Mouse (Mus musculus) heart, postnatal 36 days (tissue): ENCODE results near the gene Slc38a6. TPM values are rescaled to one million over a fixed set of nuclear protein-coding genes. Genes with fewer than 3 reads are reported as not detected.

Experiments
- DNase-seq, 2 experiments: peaks; one replicate each; pipeline ENCODE4 v3.0.0; 2021 to 2022
- intact Hi-C: fragments of 180-260 bp; cut with DNase I; formaldehyde crosslinking; loops from one replicate; pipeline ENCODE4 v1.15.1; 2025
- total RNA-seq, 2 experiments: library from RNA; stranded (reverse); gene quantifications; 2 replicates each; pipeline ENCODE4 v1.2.3; 2021

The Slc38a6 gene
- total RNA-seq, 2 experiments from 2014 or later: 3.2 to 4.5 TPM

- DNase-seq: peak; percentile 44 to 47
- intact Hi-C loops: no loop called here
Measured at GRCm38 (mm10) chr12:73353362-73353761, 66.8 kb downstream of the Slc38a6 start.

DNA sequence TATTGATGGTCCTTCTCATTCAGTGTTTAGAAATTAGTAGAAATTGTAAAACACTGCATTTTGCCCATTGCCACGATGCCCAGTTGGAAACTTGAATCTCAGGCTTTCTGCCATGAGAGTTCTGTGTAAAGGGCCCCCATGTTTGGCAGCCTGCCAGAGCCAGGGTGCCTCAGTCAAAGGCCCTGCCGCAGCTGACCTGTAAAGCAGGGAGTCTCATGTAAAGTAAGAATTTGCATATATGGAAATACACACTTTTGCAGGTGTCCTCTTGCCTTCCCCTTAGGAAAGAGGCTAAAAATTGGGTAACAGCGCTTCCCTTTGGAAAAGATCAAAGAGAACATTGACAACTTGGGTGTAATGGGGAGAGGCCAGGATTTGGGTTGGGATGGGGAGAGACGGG is 67.9 kb downstream of the Slc38a6 start:
- intact Hi-C loops: no loop called here
- no peak for DNase-seq

DNA sequence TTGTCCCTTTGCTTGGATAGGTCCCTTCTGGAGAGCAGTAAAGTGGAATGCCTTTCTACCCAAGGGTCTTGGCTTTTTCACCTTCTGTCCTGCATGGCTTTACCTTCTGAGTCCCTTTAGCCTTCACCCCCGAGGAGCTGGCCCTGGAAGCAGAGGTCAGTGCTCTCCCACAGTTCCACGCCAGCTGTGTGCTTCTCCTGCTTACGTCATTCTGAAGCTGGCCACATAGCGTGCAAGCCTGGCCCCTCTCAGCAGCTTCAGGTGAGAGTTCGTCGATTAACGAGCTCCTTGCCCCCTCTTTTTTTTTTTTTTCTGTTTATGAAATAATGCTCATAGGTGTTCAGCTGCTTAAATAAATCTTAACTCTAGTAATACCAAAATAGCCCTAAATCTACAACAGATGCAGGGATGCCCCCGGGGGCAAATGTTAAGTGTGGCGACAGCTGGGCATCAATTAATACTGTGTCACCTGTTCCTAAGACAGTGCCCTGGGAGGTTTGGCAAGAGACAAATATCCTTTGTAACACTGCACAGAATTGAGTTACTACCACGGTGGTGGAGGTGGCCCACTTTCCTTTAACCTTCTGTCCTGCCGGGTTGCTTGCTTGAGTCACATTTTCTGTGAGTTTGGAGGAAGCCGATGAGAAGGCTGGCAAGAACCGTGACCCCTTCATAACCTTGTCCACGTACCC is 68.7 kb downstream of the Slc38a6 start:
- intact Hi-C loops: no loop called here

GRCm38 (mm10) chr12:73356696-73357095 is 70.1 kb downstream of the Slc38a6 start:
- intact Hi-C loops: no loop called here
- no peak for DNase-seq

More for the DNA sequence above, 68.7 kb downstream of the Slc38a6 start:
- no peak for DNase-seq

DNA sequence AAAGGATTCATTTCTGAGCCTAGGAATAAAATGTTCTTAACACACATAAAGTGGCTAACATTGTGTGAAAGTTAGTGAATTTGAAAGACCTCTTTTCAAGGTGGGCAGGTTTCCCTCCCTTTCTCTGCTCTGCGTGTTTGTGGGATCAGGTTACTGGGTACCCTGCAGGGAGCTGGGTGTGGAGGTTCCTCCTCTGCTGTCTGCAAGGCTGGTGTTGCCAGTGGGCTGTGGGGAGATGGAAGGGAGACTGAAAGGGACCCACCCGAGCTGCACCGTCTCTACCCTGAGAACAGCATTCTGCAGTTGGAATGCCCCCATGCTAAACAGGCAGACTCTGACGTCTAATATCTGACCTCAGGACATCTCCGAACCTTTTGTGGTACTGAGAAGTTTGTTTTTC is 70.7 kb downstream of the Slc38a6 start:
- intact Hi-C loops: no loop called here
- no peak for DNase-seq

GRCm38 (mm10) chr12:73357736-73358135 is 71.2 kb downstream of the Slc38a6 start:
- intact Hi-C loops: no loop called here
- no peak for DNase-seq

DNA sequence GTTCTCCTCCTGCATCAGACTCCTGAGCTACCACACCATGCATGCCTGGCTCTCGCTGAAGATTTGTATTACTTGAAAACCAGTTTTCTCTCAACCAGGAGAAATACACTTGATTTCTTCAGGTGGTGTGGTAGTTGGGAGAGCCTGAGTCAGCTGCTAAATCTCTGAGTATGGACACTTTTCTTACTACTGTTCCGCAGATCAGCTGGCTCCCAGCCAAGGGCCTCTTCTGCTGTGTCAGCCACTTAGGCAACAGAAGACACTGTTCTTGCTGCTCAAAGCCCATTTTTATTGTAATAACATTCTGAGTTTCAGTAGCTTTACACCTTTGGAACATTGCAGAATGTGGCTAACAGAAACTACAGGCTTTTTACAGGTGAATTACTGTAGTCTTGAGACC is 72.1 kb downstream of the Slc38a6 start:
- DNase-seq: peak in 1 of 2 experiments; percentile 54
- intact Hi-C loops: no loop called here

GRCm38 (mm10) chr12:73359520-73359919 is 72.9 kb downstream of the Slc38a6 start:
- no peak for DNase-seq
- intact Hi-C loops: no loop called here

GRCm38 (mm10) chr12:73361201-73361600 is 74.6 kb downstream of the Slc38a6 start:
- no peak for DNase-seq
- intact Hi-C loops: no loop called here

GRCm38 (mm10) chr12:73363401-73363800 is 76.8 kb downstream of the Slc38a6 start:
- intact Hi-C loops: no loop called here
- no peak for DNase-seq

DNA sequence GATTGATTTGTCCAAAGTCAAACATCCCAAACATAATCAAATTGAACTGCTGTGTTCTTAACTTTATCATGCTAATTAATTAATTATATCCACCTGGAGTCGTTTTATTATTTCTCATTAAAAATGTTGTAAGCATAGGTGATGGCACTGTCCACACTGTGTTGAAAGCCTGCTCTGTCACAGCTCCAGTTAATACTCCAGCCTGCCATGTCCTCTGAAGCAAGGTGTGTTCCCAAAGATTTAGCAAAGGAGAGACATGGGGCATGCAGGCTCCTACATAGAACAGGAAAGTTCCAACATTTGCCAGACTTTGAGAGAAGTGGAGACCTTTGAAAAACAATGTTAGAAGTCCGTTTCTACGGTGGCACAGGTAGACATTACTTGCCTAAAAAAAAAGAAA is 77.4 kb downstream of the Slc38a6 start:
- DNase-seq: no peak
- intact Hi-C loops: no loop called here

GRCm38 (mm10) chr12:73366581-73366980 is 80.0 kb downstream of the Slc38a6 start:
- intact Hi-C loops: no loop called here
- DNase-seq: no peak

DNA sequence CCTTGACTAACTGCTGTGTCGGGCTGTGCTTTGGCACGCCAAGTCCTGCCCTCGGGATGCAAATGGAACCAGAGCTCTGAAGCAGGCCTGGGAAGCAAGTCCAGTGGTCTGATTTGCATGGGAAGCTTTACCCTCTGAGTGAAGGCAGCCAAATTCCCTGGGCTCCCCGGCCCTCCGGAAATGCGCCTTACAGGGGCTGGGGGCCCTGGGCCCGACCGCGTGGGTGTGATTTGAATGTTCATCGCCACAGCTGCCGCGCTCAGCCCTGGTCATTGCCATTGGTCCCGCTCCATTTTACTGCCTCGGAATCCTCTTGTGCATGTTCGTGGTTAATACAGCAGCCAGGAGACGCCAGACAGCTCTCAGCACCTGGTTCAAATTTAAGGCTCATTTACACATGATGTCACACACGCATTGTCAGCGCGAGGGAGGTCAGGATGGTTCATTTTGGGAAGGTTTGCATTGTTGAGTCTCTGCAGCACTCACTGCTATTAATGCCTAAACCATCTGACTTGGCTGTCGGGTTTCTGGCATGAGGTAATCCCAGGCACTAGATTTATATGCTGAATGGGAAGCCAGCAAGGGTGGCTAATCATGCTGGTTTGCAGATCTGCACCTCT is 81.0 kb downstream of the Slc38a6 start:
- intact Hi-C loops: no loop called here
- DNase-seq: no peak

DNA sequence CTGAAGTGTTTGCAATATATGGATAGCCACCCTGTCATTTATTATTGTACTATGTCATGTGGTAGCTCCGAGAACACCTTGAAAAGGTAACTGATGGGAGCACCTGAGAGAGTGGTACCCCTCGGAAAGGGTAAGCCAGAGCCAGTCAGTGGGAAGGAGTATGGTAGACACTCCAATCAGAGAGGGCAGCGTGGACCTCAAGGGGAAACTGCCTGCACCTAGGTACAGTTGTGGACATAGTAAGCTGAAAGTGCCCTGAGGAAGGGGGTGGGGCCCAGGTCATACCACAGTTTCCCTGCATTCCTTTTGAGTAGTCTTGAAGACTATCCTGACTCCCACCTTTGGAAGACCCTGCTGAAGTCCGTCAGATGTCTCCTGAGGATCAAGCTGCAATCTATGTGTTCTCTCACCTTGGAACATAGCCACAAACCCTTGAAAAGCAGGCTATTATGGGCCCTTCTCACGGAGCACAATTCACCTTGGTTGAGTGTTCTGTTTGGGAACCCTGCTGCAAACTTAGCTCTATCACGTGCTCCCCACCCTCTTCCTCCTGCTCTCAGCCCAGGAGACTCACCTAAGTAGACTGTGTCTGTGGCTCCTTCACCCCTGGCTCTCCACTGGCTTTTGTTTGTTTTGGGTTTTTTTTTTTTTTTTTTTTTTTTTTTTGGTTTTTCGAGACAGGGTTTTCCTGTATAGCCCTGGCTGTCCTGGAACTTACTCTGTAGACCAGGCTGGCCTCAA is 82.5 kb downstream of the Slc38a6 start:
- intact Hi-C loops: no loop called here

DNA sequence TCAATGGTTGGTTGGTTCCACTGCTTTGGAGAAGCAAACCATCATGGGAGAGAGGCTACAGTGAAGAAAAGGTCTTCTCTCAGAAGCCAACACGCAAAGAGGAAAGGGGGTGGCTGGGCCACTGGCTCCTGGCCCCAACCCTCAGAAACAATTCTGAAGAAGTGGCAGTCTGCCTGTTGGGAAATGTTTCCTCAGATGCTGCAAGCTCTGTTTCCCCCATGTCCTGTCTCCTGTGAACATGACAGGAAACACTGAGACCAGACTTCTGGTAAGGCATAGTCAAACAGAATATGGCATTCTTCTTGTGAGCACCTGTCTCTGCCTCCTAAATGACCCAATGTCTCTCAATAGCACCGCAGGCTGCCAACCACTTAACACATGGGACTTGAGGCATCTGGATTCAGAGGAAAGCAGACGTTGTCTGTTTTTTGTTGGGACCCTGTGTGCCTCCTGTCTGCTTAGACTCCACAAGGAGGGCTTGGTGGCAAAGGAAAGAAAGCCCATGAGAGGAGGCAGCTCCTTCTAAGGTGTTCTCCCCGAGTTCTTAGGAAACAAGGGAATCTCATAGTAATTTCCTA is 83.9 kb downstream of the Slc38a6 start:
- intact Hi-C loops: no loop called here
- DNase-seq: no peak

More for the DNA sequence above, 82.5 kb downstream of the Slc38a6 start:
- DNase-seq: no peak

DNA sequence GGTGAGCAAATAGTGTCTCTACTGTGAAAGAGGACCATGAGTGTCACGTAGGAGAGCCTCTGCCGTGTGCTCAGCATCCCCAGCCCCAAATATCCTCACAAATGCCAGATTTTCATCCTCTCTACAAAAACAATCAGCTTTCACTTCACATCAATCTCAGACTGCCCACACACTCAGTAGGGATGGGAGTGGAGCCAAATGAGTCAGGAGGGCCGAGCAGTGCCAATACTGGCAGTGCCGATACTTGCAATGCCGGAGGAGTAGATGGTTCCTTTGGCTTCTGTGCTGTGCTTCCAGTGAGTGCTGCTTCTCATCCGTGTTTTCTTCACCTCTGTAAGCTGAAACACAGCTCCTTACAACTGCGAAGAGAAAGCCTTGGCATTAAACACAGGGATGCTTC is 84.6 kb downstream of the Slc38a6 start:
- intact Hi-C loops: no loop called here
- no peak for DNase-seq

GRCm38 (mm10) chr12:73378026-73378425 is 91.4 kb downstream of the Slc38a6 start:
- intact Hi-C loops: no loop called here
- no peak for DNase-seq

- intact Hi-C loops: no loop called here
- DNase-seq: no peak
Measured at GRCm38 (mm10) chr12:73378724-73379355, 92.3 kb downstream of the Slc38a6 start.

DNA sequence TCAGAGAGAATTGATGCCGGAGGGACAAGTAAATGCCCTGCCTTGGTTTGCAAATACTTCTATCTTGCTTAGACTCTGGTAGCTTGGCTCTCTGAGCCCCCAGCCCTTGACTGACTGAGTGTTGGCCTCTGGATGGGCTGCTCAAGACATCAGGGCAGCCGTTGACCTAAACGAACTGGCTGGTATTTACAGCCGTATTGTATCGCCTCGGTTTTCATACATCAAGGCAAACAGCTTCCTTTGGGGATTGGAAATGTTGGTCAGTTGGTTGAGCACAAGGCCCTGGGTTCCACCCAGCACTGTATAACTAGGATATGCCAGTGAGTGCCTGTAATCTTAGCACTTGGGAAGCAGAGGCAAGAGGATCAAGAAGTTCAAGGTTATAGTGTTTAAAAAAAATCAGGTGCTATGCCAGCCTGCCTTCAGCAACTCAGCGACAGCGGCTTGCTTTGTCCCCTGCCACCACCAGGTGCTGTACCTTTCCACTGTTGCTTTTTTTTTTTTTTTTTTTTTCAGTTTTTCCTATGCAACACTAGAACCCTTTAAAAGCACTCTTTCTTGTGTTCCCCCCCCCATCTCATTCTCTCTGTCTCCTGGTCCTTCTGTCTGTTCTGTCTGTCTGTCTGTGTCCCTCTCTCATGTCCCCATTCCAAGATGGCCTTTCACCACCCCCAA is 94.2 kb downstream of the Slc38a6 start:
- intact Hi-C loops: no loop called here
- no peak for DNase-seq

DNA sequence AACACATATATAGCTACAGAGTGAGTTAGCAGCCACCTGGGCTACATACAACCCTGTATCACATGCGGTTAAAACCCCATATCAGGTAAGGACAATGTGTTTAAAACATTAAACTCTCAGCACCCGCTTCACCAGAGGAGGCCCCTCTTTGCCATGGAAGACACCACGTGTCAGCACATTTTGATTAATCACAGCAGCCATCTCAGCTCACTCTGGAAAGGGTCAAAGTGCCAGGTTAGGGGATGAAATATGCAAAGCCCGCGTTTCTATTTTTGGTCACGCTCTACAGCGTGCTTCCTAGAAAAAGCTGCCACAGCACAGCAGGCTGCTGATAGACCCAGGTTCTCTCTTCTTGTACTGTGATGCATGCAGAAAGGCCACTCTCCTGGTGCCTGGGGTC is 94.9 kb downstream of the Slc38a6 start:
- DNase-seq: no peak
- intact Hi-C loops: no loop called here
